Mouse (Mus musculus) hindbrain, embryonic 13.5 days (tissue): ENCODE measurements around the gene Tmem190. TPM values are rescaled to one million over a fixed set of nuclear protein-coding genes. Genes with fewer than 3 reads are reported as not detected.

Experiments
- ATAC-seq: fragments of 200-750 bp; cut with Nextera tagmentation; 2 replicates; pipeline ENCODE4 v1.8.0; 2017; ENCODE audit warnings: moderate TSS enrichment; ENCODE audit not compliant: low FRiP score
- H3K27ac ChIP-seq: fragments of 300-500 bp; sonication (generic); 2 replicates; pipeline ENCODE4 v1.5.1; 2015; ENCODE audit warnings: inconsistent platforms, mild to moderate bottlenecking, moderate library complexity
- H3K27me3 ChIP-seq: fragments of 300-500 bp; sonication (generic); 2 replicates; pipeline ENCODE4 v1.6.1; 2015; ENCODE audit warnings: mild to moderate bottlenecking, inconsistent platforms
- H3K36me3 ChIP-seq: fragments of 300-500 bp; sonication (generic); 2 replicates; pipeline ENCODE4 v1.6.1; 2015; ENCODE audit warnings: mild to moderate bottlenecking, inconsistent platforms
- H3K4me1 ChIP-seq: fragments of 300-500 bp; sonication (generic); replicated peaks from 2 replicates; pipeline ENCODE4 v1.6.1; 2015; ENCODE audit warnings: inconsistent platforms
- H3K4me2 ChIP-seq: fragments of 300-500 bp; sonication (generic); 2 replicates; pipeline ENCODE4 v1.6.1; 2015; ENCODE audit warnings: inconsistent platforms, mild to moderate bottlenecking, moderate library complexity
- H3K4me3 ChIP-seq: fragments of 300-500 bp; sonication (generic); 2 replicates; pipeline ENCODE4 v1.5.1; 2015; ENCODE audit warnings: mild to moderate bottlenecking, inconsistent platforms
- H3K9ac ChIP-seq: fragments of 300-500 bp; sonication (generic); 2 replicates; pipeline ENCODE4 v1.6.1; 2015; ENCODE audit warnings: mild to moderate bottlenecking, inconsistent platforms
- H3K9me3 ChIP-seq: fragments of 300-500 bp; sonication (generic); 2 replicates; pipeline ENCODE4 v1.6.1; 2016; ENCODE audit warnings: inconsistent platforms
- WGBS: fragments of 180-500 bp; shearing (Covaris S2); methylation state at CpG from one replicate; pipeline ENCODE4 v1.1.7; 2015; 5-methylcytosine and 5-hydroxymethylcytosine counted together
- polyA plus RNA-seq: library from polyadenylated mRNA; unstranded; fragments of >200 nt; fragmentation: Nextera tagmentation; extraction: Ambion mirVana; gene quantifications from 2 replicates; pipeline ENCODE4 v1.2.1, GENCODE M21; 2015

Tmem190 gene
- polyA plus RNA-seq = not detected in 2 replicates

GRCm38 (mm10) chr7:4782759-4783158 lies at the start of gene Tmem190, which contains the start of gene Il11:
Tmem190 (plus strand) TSS chr7:4782937.
Il11 (minus strand) TSS chr7:4782859.
- H3K27ac ChIP-seq = no peak within 1 kb of the TSS
- peaks cover 1% of the 10 kb centered on the region; the same call in 1 of the 2 replicates for H3K4me1 ChIP-seq
- 76% methylated on average over 2 of the region's 2 CpGs for WGBS
- H3K36me3 ChIP-seq = no peaks in the 10 kb centered on the region
- peaks cover 68% of the 10 kb centered on the region for H3K27me3 ChIP-seq
- ATAC-seq = no peak
- no peaks in the 10 kb centered on the region for H3K9me3 ChIP-seq
- no peak within 1 kb of the TSS for H3K9ac ChIP-seq
- H3K4me2 ChIP-seq = no peak within 1 kb of the TSS
- no peak within 1 kb of the TSS for H3K4me3 ChIP-seq

- Histone ChIP-seq H3K27ac (no peak overlapping the region), H3K4me3 (no peak overlapping the region), H3K9ac (no peak overlapping the region), H3K9me3 (no peaks in the 10 kb centered on the region), H3K36me3 (no peaks in the 10 kb centered on the region), H3K4me1 (no peaks in the 10 kb centered on the region), H3K4me2 (no peak overlapping the region), H3K27me3 (no peaks in the 10 kb centered on the region)
- WGBS = 70% methylated on average over 6 of the region's 6 CpGs
- no peak for ATAC-seq
Measured at GRCm38 (mm10) chr7:4732968-4733392, 49.8 kb upstream of the Tmem190 start.

GRCm38 (mm10) chr7:4739041-4739543 lies 43.6 kb upstream of the Tmem190 start:
- Histone ChIP-seq H3K9ac (peak overlapping the region; percentile 46; the same call in 1 of the 2 replicates), H3K27me3 (no peaks in the 10 kb centered on the region), H3K4me3 (peak overlapping the region; percentile 40), H3K4me2 (peak overlapping the region; percentile 60), H3K36me3 (peaks cover 16% of the 10 kb centered on the region), H3K4me1 (peaks cover 44% of the 10 kb centered on the region), H3K9me3 (no peaks in the 10 kb centered on the region), H3K27ac (peak overlapping the region; percentile 88)
- no peak for ATAC-seq
- 45% methylated on average over 10 of the region's 10 CpGs for WGBS

- under 1% methylated on average over 34 of the region's 44 CpGs for WGBS
- peaks cover 22% of the 10 kb centered on the region for H3K36me3 ChIP-seq
- H3K27ac ChIP-seq = peak within 1 kb of the TSS; percentile 95
- H3K4me1 ChIP-seq = peaks cover 44% of the 10 kb centered on the region
- no peaks in the 10 kb centered on the region for H3K9me3 ChIP-seq
- H3K9ac ChIP-seq = peak within 1 kb of the TSS; percentile 93
- H3K4me2 ChIP-seq = peak within 1 kb of the TSS; percentile 87
- peak; percentile 97 for ATAC-seq
- H3K4me3 ChIP-seq = peak within 1 kb of the TSS; percentile 78
- H3K27me3 ChIP-seq = no peaks in the 10 kb centered on the region
Measured at GRCm38 (mm10) chr7:4739544-4740275, 43.0 kb upstream of the Tmem190 start, which contains the start of gene Kmt5c. Kmt5c (plus strand) TSS chr7:4740115.

- H3K4me1 ChIP-seq = peaks cover 45% of the 10 kb centered on the region
- peaks cover 26% of the 10 kb centered on the region for H3K36me3 ChIP-seq
- peak; percentile 49 for ATAC-seq
Measured at GRCm38 (mm10) chr7:4740309-4740727, 42.4 kb upstream of the Tmem190 start.

GRCm38 (mm10) chr7:4741151-4741550 lies 41.6 kb upstream of the Tmem190 start:
- under 1% methylated on average over 4 of the region's 4 CpGs for WGBS
- H3K4me1 ChIP-seq = peaks cover 54% of the 10 kb centered on the region
- peak overlapping the region; percentile 87 for H3K4me2 ChIP-seq
- ATAC-seq = no peak
- peak overlapping the region; percentile 93 for H3K9ac ChIP-seq
- no peaks in the 10 kb centered on the region for H3K27me3 ChIP-seq
- no peaks in the 10 kb centered on the region for H3K9me3 ChIP-seq
- peak overlapping the region; percentile 95 for H3K27ac ChIP-seq
- H3K36me3 ChIP-seq = peaks cover 34% of the 10 kb centered on the region
- peak overlapping the region; percentile 78 for H3K4me3 ChIP-seq

More at GRCm38 (mm10) chr7:4740309-4740727, 42.4 kb upstream of the Tmem190 start:
- peak overlapping the region; percentile 93 for H3K9ac ChIP-seq
- peak overlapping the region; percentile 95 for H3K27ac ChIP-seq
- H3K9me3 ChIP-seq = no peaks in the 10 kb centered on the region
- H3K27me3 ChIP-seq = no peaks in the 10 kb centered on the region
- WGBS = 0% methylated on average over 5 of the region's 14 CpGs
- peak overlapping the region; percentile 78 for H3K4me3 ChIP-seq
- H3K4me2 ChIP-seq = peak overlapping the region; percentile 87

- no peaks in the 10 kb centered on the region for H3K27me3 ChIP-seq
- peaks cover 61% of the 10 kb centered on the region for H3K4me1 ChIP-seq
- no peaks in the 10 kb centered on the region for H3K9me3 ChIP-seq
- H3K4me3 ChIP-seq = peak overlapping the region; percentile 78
- ATAC-seq = no peak
- H3K27ac ChIP-seq = peak overlapping the region; percentile 95
- WGBS = 80% methylated on average over 21 of the region's 21 CpGs
- H3K9ac ChIP-seq = peak overlapping the region; percentile 93
- peak overlapping the region; percentile 87 for H3K4me2 ChIP-seq
- peaks cover 42% of the 10 kb centered on the region for H3K36me3 ChIP-seq
Measured at GRCm38 (mm10) chr7:4741672-4742481, 40.9 kb upstream of the Tmem190 start.

GRCm38 (mm10) chr7:4742482-4742819 lies 40.3 kb upstream of the Tmem190 start:
- 86% methylated on average over 6 of the region's 6 CpGs for WGBS
- peaks cover 46% of the 10 kb centered on the region for H3K36me3 ChIP-seq
- peak overlapping the region; percentile 87 for H3K4me2 ChIP-seq
- no peaks in the 10 kb centered on the region for H3K27me3 ChIP-seq
- peaks cover 63% of the 10 kb centered on the region for H3K4me1 ChIP-seq
- no peak overlapping the region for H3K27ac ChIP-seq
- H3K4me3 ChIP-seq = no peak overlapping the region
- ATAC-seq = no peak
- H3K9me3 ChIP-seq = no peaks in the 10 kb centered on the region
- H3K9ac ChIP-seq = peak overlapping the region; percentile 93

GRCm38 (mm10) chr7:4743354-4743753 lies 39.4 kb upstream of the Tmem190 start:
- whole genome bisulfite sequencing = 64% methylated on average over 2 of the region's 2 CpGs
- ATAC-seq = no peak
- H3K9ac ChIP-seq = no peak overlapping the region

GRCm38 (mm10) chr7:4744886-4745285 lies 37.9 kb upstream of the Tmem190 start:
- Histone ChIP-seq H3K4me3 (no peak overlapping the region), H3K27me3 (no peaks in the 10 kb centered on the region), H3K9me3 (no peaks in the 10 kb centered on the region), H3K4me1 (peaks cover 54% of the 10 kb centered on the region), H3K4me2 (no peak overlapping the region), H3K9ac (no peak overlapping the region), H3K36me3 (peaks cover 53% of the 10 kb centered on the region), H3K27ac (no peak overlapping the region)
- ATAC-seq = no peak
- WGBS = 97% methylated on average over 6 of the region's 6 CpGs

More at GRCm38 (mm10) chr7:4743354-4743753, 39.4 kb upstream of the Tmem190 start:
- Histone ChIP-seq H3K36me3 (peaks cover 49% of the 10 kb centered on the region), H3K4me1 (peaks cover 62% of the 10 kb centered on the region), H3K4me2 (0 out of 2 replicates have a peak overlapping the region, but pooled peaks have one; percentile 87), H3K9me3 (no peaks in the 10 kb centered on the region), H3K27me3 (no peaks in the 10 kb centered on the region), H3K4me3 (no peak overlapping the region), H3K27ac (no peak overlapping the region)

GRCm38 (mm10) chr7:4746326-4746980 lies 36.3 kb upstream of the Tmem190 start:
- WGBS = 82% methylated on average over 22 of the region's 22 CpGs
- ATAC-seq = no peak
- H3K9me3 ChIP-seq = no peaks in the 10 kb centered on the region
- H3K9ac ChIP-seq = peak overlapping the region; percentile 15; the same call in 1 of the 2 replicates
- peaks cover 45% of the 10 kb centered on the region for H3K4me1 ChIP-seq
- no peak overlapping the region for H3K4me3 ChIP-seq
- 0 out of 2 replicates have a peak, but pooled peaks cover 4% of the 10 kb centered on the region for H3K27me3 ChIP-seq
- H3K4me2 ChIP-seq = no peak overlapping the region
- no peak overlapping the region for H3K27ac ChIP-seq
- H3K36me3 ChIP-seq = peaks cover 53% of the 10 kb centered on the region
